Mouse (Mus musculus): Measurements from ENCODE around the gene Slc16a2. TPM values are rescaled to one million over a fixed set of nuclear protein-coding genes. Genes with fewer than 3 reads are reported as not detected.

Slc16a2 gene
- total and polyA plus RNA-seq, 3 experiments: not detected

DNA sequence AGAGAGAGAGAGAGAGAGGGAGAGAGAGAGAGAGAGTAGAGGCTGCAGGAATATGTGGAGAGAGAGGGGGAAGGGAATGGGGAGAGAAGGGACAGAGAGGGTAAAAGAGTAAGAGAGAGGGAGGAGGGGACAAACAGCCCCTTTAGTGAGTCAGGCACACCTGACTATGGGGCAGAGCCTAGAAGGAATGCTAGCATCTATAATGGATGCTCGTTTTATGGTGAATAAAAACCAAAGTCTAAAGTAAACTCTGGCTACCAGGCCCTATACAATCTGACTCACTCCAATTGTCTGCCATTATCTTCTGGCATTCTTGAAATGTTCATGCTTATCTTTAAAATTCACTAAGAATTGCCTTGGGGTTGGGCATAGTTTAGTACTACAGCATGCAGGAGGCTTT, 169.7 kb downstream of the Slc16a2 start:
- no peaks in the 10 kb centered on the region for H3K79me2 ChIP-seq (ENCODE audit: control insufficient read depth, insufficient read depth, low read length, poor library complexity)
- H3K27me3 ChIP-seq (ENCODE audit: control insufficient read depth in 1 of 2, insufficient read depth in 2 of 2, low read length in 2 of 2): no peaks in the 10 kb centered on the region
- no peaks in the 10 kb centered on the region for H3K9me3 ChIP-seq (replicated peaks; ENCODE audit: insufficient read depth, low read length)
- no peak for DNase-seq (ENCODE audit: low read depth, low spot score)
- no peak overlapping the region for H3K9ac ChIP-seq (ENCODE audit: control insufficient read depth, low read depth, low read length, poor library complexity, severe bottlenecking)
- H3K4me3 ChIP-seq (ENCODE audit: control insufficient read depth in 1 of 2, insufficient read depth in 1 of 2, low read depth in 2 of 2, low read length in 2 of 2): no peak overlapping the region
- no peak for TF ChIP-seq NRF1 (IDR thresholded peaks at IDR 0.05; ENCODE audit: insufficient read depth, low read depth, low read length, poor library complexity, severe bottlenecking)
- no peak for TF ChIP-seq GABPA (IDR thresholded peaks at IDR 0.05; ENCODE audit: low read depth, low read length)
- no peak for TF ChIP-seq TAL1 (IDR thresholded peaks at IDR 0.05; ENCODE audit: low read length)
- TF ChIP-seq ELF1 (IDR thresholded peaks at IDR 0.05; ENCODE audit: low read depth, low read length): no peak
- TF ChIP-seq BHLHE40 (IDR thresholded peaks at IDR 0.05; ENCODE audit: borderline replicate concordance, low read depth, low read length): no peak
- TF ChIP-seq ZC3H11A (IDR thresholded peaks at IDR 0.05; ENCODE audit: low read depth, low read length): no peak
- no peak for TF ChIP-seq NELFE (IDR thresholded peaks at IDR 0.05; ENCODE audit: low read depth, low read length)
- TF ChIP-seq EP300 (IDR thresholded peaks at IDR 0.05; ENCODE audit: low read depth in 1 of 2, low read length in 2 of 2): no peak
- no peak for TF ChIP-seq JUND (IDR thresholded peaks at IDR 0.05; ENCODE audit: low read depth, low read length)
- H3K36me3 ChIP-seq (ENCODE audit: control insufficient read depth in 1 of 2, insufficient read depth in 2 of 2, low read length in 2 of 2): no peaks in the 10 kb centered on the region
- no peaks in the 10 kb centered on the region for H3K4me1 ChIP-seq (ENCODE audit: control insufficient read depth in 1 of 2, insufficient read depth in 2 of 2, low read length in 2 of 2)
- H3K27ac ChIP-seq (ENCODE audit: control insufficient read depth, low read depth, low read length): no peak overlapping the region

Other genes with a start within 250 kb of the Slc16a2 start
- not detected in 2 replicates for gene Zcchc13, start 191.4 kb downstream of the Slc16a2 start, total RNA-seq (2012; rRNA removed)
- not detected for gene Zcchc13, start 191.4 kb downstream of the Slc16a2 start, polyA plus RNA-seq (2012; ENCODE audit: insufficient read depth in 1 of 2, insufficient read length in 2 of 2, low read depth in 1 of 2, low replicate concordance in 2 of 2, missing spikeins in 1 of 2)
- 30.0 and 32.5 TPM in 2 replicates for gene Rlim, start 159.3 kb upstream of the Slc16a2 start, total RNA-seq (2012; rRNA removed)
- 10 to 100 TPM; 20.8 to 84.2 TPM for gene Rlim, start 159.3 kb upstream of the Slc16a2 start, polyA plus RNA-seq (2012; ENCODE audit: insufficient read depth in 1 of 2, insufficient read length in 2 of 2, low read depth in 1 of 2, low replicate concordance in 2 of 2, missing spikeins in 1 of 2)

Measured in MEL (cell line).